Mouse (Mus musculus) embryonic facial prominence, embryonic 13.5 days (tissue): ENCODE results near the gene Acvr1b. TPM values are rescaled to one million over a fixed set of nuclear protein-coding genes. Genes with fewer than 3 reads are reported as not detected.

Experiments used
- ATAC-seq: fragments of 200-750 bp; cut with Nextera tagmentation; 2 replicates; pipeline ENCODE4 v1.8.0; 2017; ENCODE audit warnings: low read depth; ENCODE audit not compliant: insufficient number of reproducible peaks, insufficient read depth, low FRiP score, low TSS enrichment
- H3K27ac ChIP-seq: fragments of 300-500 bp; sonication (generic); 2 replicates; pipeline ENCODE4 v1.5.1; 2015; ENCODE audit warnings: moderate library complexity, mild to moderate bottlenecking, inconsistent platforms
- H3K27me3 ChIP-seq: fragments of 300-500 bp; sonication (generic); 2 replicates; pipeline ENCODE4 v1.6.1; 2015; ENCODE audit warnings: mild to moderate bottlenecking, inconsistent platforms
- H3K36me3 ChIP-seq: fragments of 300-500 bp; sonication (generic); 2 replicates; pipeline ENCODE4 v1.6.1; 2015; ENCODE audit warnings: mild to moderate bottlenecking, inconsistent platforms
- H3K4me1 ChIP-seq: fragments of 300-500 bp; sonication (generic); 2 replicates; pipeline ENCODE4 v1.6.1; 2015; ENCODE audit warnings: inconsistent platforms
- H3K4me2 ChIP-seq: fragments of 300-500 bp; sonication (generic); 2 replicates; pipeline ENCODE4 v1.6.1; 2015; ENCODE audit warnings: moderate library complexity, mild to moderate bottlenecking, inconsistent platforms
- H3K4me3 ChIP-seq: fragments of 300-500 bp; sonication (generic); 2 replicates; pipeline ENCODE4 v1.5.1; 2015; ENCODE audit warnings: mild to moderate bottlenecking, inconsistent platforms
- H3K9ac ChIP-seq: fragments of 300-500 bp; sonication (generic); 2 replicates; pipeline ENCODE4 v1.6.1; 2015; ENCODE audit warnings: mild to moderate bottlenecking, inconsistent platforms
- H3K9me3 ChIP-seq: fragments of 300-500 bp; sonication (generic); 2 replicates; pipeline ENCODE4 v1.6.1; 2016; ENCODE audit warnings: inconsistent platforms
- WGBS: fragments of 180-500 bp; shearing (Covaris S2); methylation state at CpG from one replicate; pipeline ENCODE4 v1.1.7; 2015; ENCODE audit warnings: mixed read lengths; 5-methylcytosine and 5-hydroxymethylcytosine counted together
- polyA plus RNA-seq: library from polyadenylated mRNA; unstranded; fragments of >200 nt; fragmentation: Nextera tagmentation; extraction: Ambion mirVana; gene quantifications from 2 replicates; pipeline ENCODE4 v1.2.1, GENCODE M21; 2015

Gene Acvr1b
- polyA plus RNA-seq = 8.0 TPM in 2 replicates

DNA sequence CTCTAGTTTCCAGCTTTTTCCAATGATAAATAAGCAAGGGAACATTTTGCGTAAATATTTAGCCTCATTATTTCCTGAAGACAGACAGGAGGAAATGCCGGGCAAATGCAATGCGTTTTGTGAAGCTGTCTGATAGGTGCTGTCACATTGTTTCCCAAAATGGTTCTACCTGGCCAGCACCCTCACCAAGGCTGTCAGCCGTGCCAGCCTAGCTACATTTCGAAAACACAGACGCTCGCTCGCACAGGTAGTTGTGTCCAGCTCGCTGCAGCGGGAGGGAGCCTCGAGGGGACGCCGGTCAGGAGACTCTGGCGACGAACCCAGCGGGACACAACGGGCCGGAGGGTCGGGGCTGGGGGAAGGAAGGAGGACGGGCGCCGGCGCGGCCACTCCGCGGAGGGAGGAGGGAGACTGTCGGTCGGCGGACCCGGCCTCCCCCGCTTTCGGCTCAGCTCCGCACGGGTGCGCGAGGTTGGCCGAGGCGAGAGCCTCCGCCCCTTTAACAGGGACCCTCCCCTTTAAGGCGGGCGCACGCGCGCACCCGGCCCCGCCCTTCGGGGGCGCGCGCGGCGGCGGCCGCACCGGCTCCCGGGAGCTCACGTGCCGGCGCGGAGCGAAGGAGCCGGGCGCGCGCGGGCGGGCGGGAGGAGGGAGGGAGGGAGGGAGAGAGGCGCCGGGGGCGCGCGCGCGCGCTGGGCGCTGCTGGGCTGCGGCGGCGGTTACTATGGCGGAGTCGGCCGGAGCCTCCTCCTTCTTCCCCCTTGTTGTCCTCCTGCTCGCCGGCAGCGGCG, at the start of gene Acvr1b:
Acvr1b (plus strand) TSS at position 647 of the 791 bp plus-strand sequence.
- ATAC-seq = peak; percentile 87
- Histone ChIP-seq H3K27me3 (0 out of 2 replicates have a peak, but pooled peaks cover 8% of the 10 kb centered on the region), H3K4me1 (peaks cover 43% of the 10 kb centered on the region), H3K4me3 (peak within 1 kb of the TSS; percentile 88), H3K4me2 (peak within 1 kb of the TSS; percentile 75), H3K27ac (peak within 1 kb of the TSS; percentile 73), H3K9me3 (no peaks in the 10 kb centered on the region), H3K9ac (peak within 1 kb of the TSS; percentile 95), H3K36me3 (no peaks in the 10 kb centered on the region)
- WGBS = under 1% methylated on average over 47 of the region's 87 CpGs

- H3K4me1 ChIP-seq = peaks cover 18% of the 10 kb centered on the region
- H3K9ac ChIP-seq = no peak overlapping the region
- ATAC-seq = no peak
- H3K36me3 ChIP-seq = no peaks in the 10 kb centered on the region
- H3K27me3 ChIP-seq = peaks cover 28% of the 10 kb centered on the region
- H3K4me2 ChIP-seq = no peak overlapping the region
- no peaks in the 10 kb centered on the region for H3K9me3 ChIP-seq
- no peak overlapping the region for H3K4me3 ChIP-seq
- 85% methylated on average over 6 of the region's 6 CpGs for WGBS
- H3K27ac ChIP-seq = no peak overlapping the region
Observed at GRCm38 (mm10) chr15:101125561-101125960, 48.3 kb upstream of the Acvr1b start.

DNA sequence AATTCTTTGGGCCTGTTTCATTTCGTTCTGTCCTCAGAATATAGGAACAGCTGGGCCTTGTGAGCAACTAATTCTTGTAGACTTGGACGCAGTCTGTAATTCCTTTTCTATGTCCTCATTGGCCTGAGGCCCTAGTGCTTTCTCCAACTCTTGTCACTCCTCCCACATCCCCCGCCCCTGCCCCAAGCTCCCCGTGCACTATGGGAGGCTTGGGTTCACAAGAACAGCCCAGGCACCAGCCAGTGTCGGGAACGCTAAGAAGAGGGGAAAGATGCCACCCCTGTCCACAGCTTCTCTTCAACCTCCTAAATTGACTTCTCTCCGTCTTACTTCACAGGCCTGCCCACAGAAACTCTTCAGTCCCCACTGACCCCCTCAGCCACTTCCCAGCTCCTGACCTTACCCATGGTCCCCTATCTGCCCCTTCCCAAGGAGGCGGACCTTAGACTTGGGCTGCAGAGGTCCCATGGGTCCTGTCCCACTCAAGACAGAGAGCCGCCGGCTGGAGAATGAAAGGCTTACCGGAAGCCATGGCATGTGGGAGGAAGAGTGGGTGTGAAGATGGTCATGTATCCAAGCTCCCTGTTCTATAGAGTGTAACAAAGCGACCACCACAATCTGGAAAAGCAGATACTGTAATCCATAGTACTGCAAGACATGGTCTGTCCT, 46.9 kb upstream of the Acvr1b start:
- Histone ChIP-seq H3K4me2 (no peak overlapping the region), H3K36me3 (no peaks in the 10 kb centered on the region), H3K9ac (no peak overlapping the region), H3K9me3 (no peaks in the 10 kb centered on the region), H3K4me3 (no peak overlapping the region), H3K27me3 (peaks cover 28% of the 10 kb centered on the region), H3K27ac (no peak overlapping the region), H3K4me1 (peaks cover 27% of the 10 kb centered on the region)
- WGBS = 70% methylated on average over 12 of the region's 12 CpGs
- no peak for ATAC-seq

DNA sequence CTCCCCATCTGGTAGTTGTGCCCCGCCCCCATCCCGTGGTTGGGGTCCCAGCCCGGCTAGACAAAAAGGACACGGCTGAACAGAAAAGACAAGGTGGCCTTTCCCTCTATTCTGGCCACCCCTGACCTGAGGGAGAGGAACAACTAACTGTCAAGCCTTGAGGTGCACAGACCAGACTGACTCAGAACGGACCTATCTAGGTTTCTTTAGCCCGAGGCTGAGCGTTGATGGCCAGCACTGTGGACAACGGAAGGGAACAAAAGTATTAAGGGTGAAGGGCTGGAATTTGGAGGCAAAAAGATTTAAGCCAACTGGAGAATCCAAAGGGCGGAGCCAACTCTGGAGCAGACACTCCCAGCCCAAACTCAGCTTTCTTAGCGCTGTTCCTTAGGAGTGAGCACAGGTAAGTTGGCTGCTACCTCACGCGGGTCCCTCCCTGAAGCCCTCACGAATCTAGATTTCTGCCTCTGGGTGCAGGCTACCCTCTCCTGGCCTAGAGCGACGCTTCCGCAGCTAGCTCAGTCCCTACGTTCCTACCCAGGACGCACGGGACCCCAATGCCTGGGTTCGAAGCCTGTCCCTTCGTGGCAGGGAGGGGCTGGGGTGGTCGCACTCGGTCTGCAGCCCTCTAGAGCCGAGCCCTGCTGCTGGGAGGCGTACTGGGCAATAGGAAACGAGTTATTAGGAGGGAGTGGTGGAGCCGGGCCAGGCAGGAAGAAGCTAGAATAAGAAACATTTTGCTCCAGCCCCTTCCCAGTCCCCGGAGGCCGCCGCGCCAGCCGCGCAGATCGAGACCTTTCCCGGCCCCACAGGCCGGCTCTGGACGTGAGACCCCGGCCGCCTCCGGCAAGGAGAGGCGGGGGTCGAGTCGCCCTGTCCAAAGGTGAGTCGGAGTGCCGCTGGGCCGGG, 45.4 kb upstream of the Acvr1b start, which contains the start of gene Acvrl1:
Acvrl1 (plus strand) TSS at position 342 of the 909 bp plus-strand sequence.
- H3K9me3 ChIP-seq = no peaks in the 10 kb centered on the region
- H3K9ac ChIP-seq = peak within 1 kb of the TSS; percentile 75
- no peak; the same call in 1 of the 2 replicates for ATAC-seq

GRCm38 (mm10) chr15:101129412-101129811, 44.5 kb upstream of the Acvr1b start:
- Histone ChIP-seq H3K4me2 (peak overlapping the region; percentile 74), H3K4me3 (peak overlapping the region; percentile 50), H3K27ac (no peak overlapping the region), H3K27me3 (peaks cover 28% of the 10 kb centered on the region), H3K9ac (peak overlapping the region; percentile 75), H3K4me1 (peaks cover 46% of the 10 kb centered on the region), H3K9me3 (no peaks in the 10 kb centered on the region), H3K36me3 (no peaks in the 10 kb centered on the region)
- ATAC-seq = no peak
- 41% methylated on average over 5 of the region's 5 CpGs for WGBS

More for the DNA sequence above, 45.4 kb upstream of the Acvr1b start, which contains the start of gene Acvrl1:
- Histone ChIP-seq H3K27ac (no peak within 1 kb of the TSS), H3K4me2 (peak within 1 kb of the TSS; percentile 74), H3K4me1 (peaks cover 36% of the 10 kb centered on the region), H3K27me3 (peaks cover 28% of the 10 kb centered on the region), H3K4me3 (peak within 1 kb of the TSS; percentile 50), H3K36me3 (no peaks in the 10 kb centered on the region)
- WGBS = 3% methylated on average over 46 of the region's 46 CpGs

DNA sequence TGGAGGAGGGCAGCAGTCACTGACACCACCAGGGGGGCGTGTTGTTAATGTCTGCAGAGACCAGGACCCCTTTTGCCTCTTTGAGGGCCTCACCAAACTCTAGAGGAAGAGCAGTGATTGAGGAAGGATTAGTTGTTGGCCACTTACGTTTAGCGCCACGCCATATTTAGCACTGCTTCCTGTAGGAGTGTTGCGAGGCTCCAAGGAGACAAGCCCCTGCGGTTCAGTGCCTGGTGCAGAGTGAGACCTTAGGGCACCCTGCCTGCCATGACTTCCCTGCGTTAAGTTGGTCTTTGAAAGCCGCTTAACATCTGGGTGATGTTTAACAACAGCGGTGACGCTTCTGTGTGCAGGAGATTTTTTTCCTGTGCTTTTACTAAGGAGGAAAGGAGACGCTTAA, 42.4 kb upstream of the Acvr1b start:
- peak overlapping the region; percentile 26; the same call in 1 of the 2 replicates for H3K4me2 ChIP-seq
- H3K4me3 ChIP-seq = no peak overlapping the region
- no peak for ATAC-seq
- H3K36me3 ChIP-seq = no peaks in the 10 kb centered on the region
- WGBS = 24% methylated on average over 11 of the region's 11 CpGs
- H3K9ac ChIP-seq = no peak overlapping the region
- no peak overlapping the region for H3K27ac ChIP-seq
- H3K9me3 ChIP-seq = no peaks in the 10 kb centered on the region
- H3K4me1 ChIP-seq = peaks cover 59% of the 10 kb centered on the region
- H3K27me3 ChIP-seq = peaks cover 28% of the 10 kb centered on the region

- H3K4me1 ChIP-seq = peaks cover 59% of the 10 kb centered on the region
- H3K4me2 ChIP-seq = peak overlapping the region; percentile 26; the same call in 1 of the 2 replicates
- no peak overlapping the region for H3K9ac ChIP-seq
- 68% methylated on average over 6 of the region's 6 CpGs for WGBS
- no peak for ATAC-seq
- H3K36me3 ChIP-seq = no peaks in the 10 kb centered on the region
- H3K27me3 ChIP-seq = peaks cover 28% of the 10 kb centered on the region
- no peak overlapping the region for H3K27ac ChIP-seq
- no peak overlapping the region for H3K4me3 ChIP-seq
- no peaks in the 10 kb centered on the region for H3K9me3 ChIP-seq
Observed at GRCm38 (mm10) chr15:101132041-101132440, 41.8 kb upstream of the Acvr1b start.

DNA sequence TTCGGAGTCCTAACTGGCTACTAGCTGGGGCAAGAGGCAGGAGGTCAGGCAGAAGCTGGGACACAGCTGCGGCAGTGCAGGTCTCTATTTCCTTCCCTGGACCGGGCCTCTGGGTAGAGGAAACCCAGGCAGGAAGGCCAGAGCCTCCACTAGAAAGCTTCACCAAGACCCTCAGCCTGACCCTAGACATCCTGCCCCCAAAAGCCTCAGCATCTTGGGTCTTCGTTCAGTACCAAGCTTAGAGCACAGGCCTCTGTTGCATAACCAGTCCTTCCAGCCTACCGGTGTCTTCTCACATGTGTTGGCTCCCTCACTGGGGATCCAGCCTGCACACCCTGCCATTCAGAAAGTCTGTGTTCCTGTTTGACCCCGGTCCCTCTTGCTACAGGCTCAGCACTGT, 41.1 kb upstream of the Acvr1b start:
- Histone ChIP-seq H3K27ac (no peak overlapping the region), H3K4me1 (peaks cover 59% of the 10 kb centered on the region), H3K27me3 (peaks cover 26% of the 10 kb centered on the region), H3K9me3 (no peaks in the 10 kb centered on the region), H3K9ac (no peak overlapping the region), H3K4me2 (no peak overlapping the region), H3K4me3 (no peak overlapping the region), H3K36me3 (peaks cover 5% of the 10 kb centered on the region; the same call in 1 of the 2 replicates)
- no peak for ATAC-seq
- WGBS = 67% methylated on average over 6 of the region's 6 CpGs

DNA sequence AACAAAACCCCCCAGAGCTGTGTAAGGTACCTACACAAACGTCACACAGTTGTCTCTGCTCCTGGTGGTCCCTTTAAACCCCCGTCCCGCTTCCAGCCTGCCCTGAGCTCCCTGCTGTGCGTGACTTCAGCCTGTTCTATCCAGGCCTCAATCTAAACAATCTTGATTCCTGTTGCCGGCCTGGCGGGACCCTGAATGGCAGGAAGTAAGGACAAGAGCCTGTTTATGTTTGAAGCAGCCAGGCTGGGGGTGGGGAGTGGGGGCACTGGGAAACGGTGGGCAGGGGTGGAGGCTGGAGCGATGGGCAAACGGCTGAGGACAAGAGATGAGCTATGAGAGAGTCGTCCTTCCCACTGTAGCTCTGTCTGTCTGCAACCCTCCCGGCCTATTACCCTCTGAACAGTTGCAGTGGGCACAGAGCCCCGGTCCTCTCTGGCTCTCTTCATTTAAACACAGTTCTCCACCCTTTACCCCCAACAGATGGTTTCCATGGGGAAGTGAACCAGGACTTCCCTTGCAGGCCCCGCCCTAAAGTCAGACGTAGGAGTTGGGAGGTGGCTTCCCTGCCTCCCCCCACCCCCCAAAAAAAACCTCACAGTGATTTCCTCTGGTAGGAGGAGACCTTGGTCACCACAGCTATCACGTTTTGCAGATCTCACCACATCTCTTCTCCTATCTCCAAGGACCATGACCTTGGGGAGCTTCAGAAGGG, 39.7 kb upstream of the Acvr1b start:
- 0 out of 2 replicates have a peak overlapping the region, but pooled peaks have one; percentile 36 for H3K9ac ChIP-seq

DNA sequence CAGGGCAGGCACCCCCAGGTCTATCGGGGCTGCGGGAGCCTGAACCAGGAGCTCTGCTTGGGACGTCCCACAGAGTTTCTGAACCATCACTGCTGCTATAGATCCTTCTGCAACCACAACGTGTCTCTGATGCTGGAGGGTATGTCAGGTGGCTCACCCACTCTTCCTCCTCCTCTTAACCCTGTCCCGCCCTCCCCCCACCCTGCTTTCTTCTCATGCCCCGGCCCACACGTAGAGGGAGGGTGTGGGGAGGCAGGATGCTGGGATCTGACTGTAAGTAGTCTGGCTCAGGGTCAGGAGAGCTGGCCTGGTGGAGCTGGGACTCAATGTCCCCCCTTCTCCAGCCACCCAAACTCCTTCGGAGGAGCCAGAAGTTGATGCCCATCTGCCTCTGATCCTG, 38.5 kb upstream of the Acvr1b start:
- H3K9me3 ChIP-seq = no peaks in the 10 kb centered on the region
- H3K4me2 ChIP-seq = peak overlapping the region; percentile 45
- no peaks in the 10 kb centered on the region for H3K27me3 ChIP-seq
- H3K4me1 ChIP-seq = peaks cover 55% of the 10 kb centered on the region
- no peak for ATAC-seq
- no peak overlapping the region for H3K27ac ChIP-seq
- WGBS = 51% methylated on average over 8 of the region's 8 CpGs
- H3K36me3 ChIP-seq = peaks cover 5% of the 10 kb centered on the region; the same call in 1 of the 2 replicates
- 0 out of 2 replicates have a peak overlapping the region, but pooled peaks have one; percentile 3 for H3K9ac ChIP-seq
- 0 out of 2 replicates have a peak overlapping the region, but pooled peaks have one; percentile 6 for H3K4me3 ChIP-seq

More for the DNA sequence above, 39.7 kb upstream of the Acvr1b start:
- peaks cover 5% of the 10 kb centered on the region; the same call in 1 of the 2 replicates for H3K36me3 ChIP-seq
- WGBS = 19% methylated on average over 15 of the region's 15 CpGs
- H3K4me3 ChIP-seq = peak overlapping the region; percentile 18
- no peak for ATAC-seq
- H3K4me1 ChIP-seq = peaks cover 47% of the 10 kb centered on the region
- H3K27me3 ChIP-seq = peaks cover 13% of the 10 kb centered on the region
- H3K9me3 ChIP-seq = no peaks in the 10 kb centered on the region
- peak overlapping the region; percentile 44 for H3K27ac ChIP-seq
- H3K4me2 ChIP-seq = peak overlapping the region; percentile 45
